Mouse (Mus musculus) hindbrain, embryonic 16.5 days (tissue): ENCODE measurements around the gene Hic2. TPM values are rescaled to one million over a fixed set of nuclear protein-coding genes. Genes with fewer than 3 reads are reported as not detected.
A peak's percentile ranks its signal among the peaks of the same experiment; 100 is the strongest.

Experiments
- ATAC-seq: fragments of 200-750 bp; cut with Nextera tagmentation; 2 replicates; pipeline ENCODE4 v1.8.0; 2017; ENCODE audit warnings: moderate TSS enrichment, moderate library complexity
- H3K27ac ChIP-seq: fragments of 300-500 bp; sonication (generic); 2 replicates; pipeline ENCODE4 v1.5.1; 2014; ENCODE audit warnings: low read depth, mild to moderate bottlenecking, control low read depth, low read length, moderate library complexity
- H3K27me3 ChIP-seq: fragments of 300-500 bp; sonication (generic); replicated peaks from 2 replicates; pipeline ENCODE4 v1.6.1; 2014; ENCODE audit warnings: low read length; ENCODE audit not compliant: control insufficient read depth, insufficient read depth
- H3K36me3 ChIP-seq: fragments of 300-500 bp; sonication (generic); 2 replicates; pipeline ENCODE4 v1.6.1; 2014; ENCODE audit warnings: mild to moderate bottlenecking, low read length, moderate library complexity, mixed read lengths; ENCODE audit not compliant: control insufficient read depth, insufficient read depth
- H3K4me1 ChIP-seq: fragments of 300-500 bp; sonication (generic); 2 replicates; pipeline ENCODE4 v1.6.1; 2014; ENCODE audit warnings: low read depth, low read length; ENCODE audit not compliant: control insufficient read depth, insufficient read depth
- H3K4me2 ChIP-seq: fragments of 300-500 bp; sonication (generic); 2 replicates; pipeline ENCODE4 v1.6.1; 2014; ENCODE audit warnings: mild to moderate bottlenecking, low read length, control low read depth, moderate library complexity
- H3K4me3 ChIP-seq: fragments of 300-500 bp; sonication (generic); 2 replicates; pipeline ENCODE4 v1.5.1; 2014; ENCODE audit warnings: mild to moderate bottlenecking, low read length, control low read depth, moderate library complexity
- H3K9ac ChIP-seq: fragments of 300-500 bp; sonication (generic); 2 replicates; pipeline ENCODE4 v1.6.1; 2014; ENCODE audit warnings: low read depth, mild to moderate bottlenecking, control low read depth, low read length, moderate library complexity
- H3K9me3 ChIP-seq: fragments of 300-500 bp; sonication (generic); 2 replicates; pipeline ENCODE4 v1.6.1; 2014; ENCODE audit warnings: mild to moderate bottlenecking, low read length, moderate library complexity; ENCODE audit not compliant: control insufficient read depth
- WGBS: fragments of 180-500 bp; shearing (Covaris S2); extraction: QIAGEN DNeasy Blood & Tissue Kit; methylation state at CpG from one replicate; pipeline ENCODE4 v1.1.7; 2014; 5-methylcytosine and 5-hydroxymethylcytosine counted together
- polyA plus RNA-seq: library from polyadenylated mRNA; unstranded; fragments of >200 nt; fragmentation: Nextera tagmentation; extraction: Ambion mirVana; gene quantifications from 2 replicates; pipeline ENCODE4 v1.2.1, GENCODE M21; 2015

Gene Hic2
- polyA plus RNA-seq, 1 experiment from 2014 or later, result 6.1 TPM

DNA sequence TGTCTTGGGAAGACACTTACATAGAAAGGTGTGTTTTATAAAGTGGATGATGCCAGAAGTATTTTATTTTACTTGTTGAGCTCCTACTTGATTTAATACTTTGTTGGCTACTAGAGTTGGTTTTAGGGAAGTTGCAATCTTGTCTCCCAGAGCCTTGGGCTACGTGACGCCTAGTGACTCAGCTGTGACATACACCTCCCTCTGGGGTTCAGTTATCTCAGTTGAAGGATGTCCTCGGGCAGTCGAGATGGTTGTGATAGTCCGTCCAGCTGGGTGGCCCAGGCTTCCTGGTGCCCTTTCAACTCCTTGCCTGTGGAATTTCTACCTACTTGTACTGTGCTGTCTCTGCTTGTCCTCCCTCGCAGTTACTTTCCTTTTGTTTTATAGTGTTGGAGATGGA lies 15.8 kb downstream of the Hic2 start:
- 68% methylated on average over 6 of the region's 6 CpGs for WGBS
- Histone ChIP-seq H3K4me1 (peaks cover 20% of the 10 kb centered on the region), H3K9me3 (no peaks in the 10 kb centered on the region), H3K4me3 (no peak overlapping the region), H3K9ac (no peak overlapping the region), H3K4me2 (no peak overlapping the region), H3K36me3 (no peaks in the 10 kb centered on the region), H3K27me3 (no peaks in the 10 kb centered on the region), H3K27ac (no peak overlapping the region)
- no peak for ATAC-seq

DNA sequence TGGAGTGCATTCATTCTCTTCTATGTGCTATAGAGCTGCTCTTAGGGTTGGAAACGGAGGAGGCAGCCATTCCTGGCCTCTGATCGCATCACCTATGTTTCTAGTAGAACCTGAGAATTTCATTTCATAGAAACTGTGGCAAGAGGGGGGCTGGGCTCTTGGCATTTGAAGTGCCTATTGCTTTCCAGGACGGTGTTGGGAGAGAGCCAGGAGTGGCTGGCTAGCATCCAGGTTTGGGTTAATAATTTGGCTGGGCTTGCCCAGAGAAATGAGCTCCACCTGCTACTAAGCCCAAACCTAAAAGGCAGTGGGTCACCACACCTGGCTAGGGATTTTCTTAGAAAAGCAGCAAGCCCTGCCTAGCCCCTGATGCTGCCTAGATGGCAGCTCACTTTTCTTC lies 18.2 kb downstream of the Hic2 start:
- no peaks in the 10 kb centered on the region for H3K27me3 ChIP-seq
- peak; percentile 28; the same call in 1 of the 2 replicates for ATAC-seq
- H3K9ac ChIP-seq, result no peak overlapping the region
- WGBS, result 57% methylated on average over 3 of the region's 3 CpGs
- no peaks in the 10 kb centered on the region for H3K9me3 ChIP-seq
- H3K4me3 ChIP-seq, result no peak overlapping the region
- no peak overlapping the region for H3K27ac ChIP-seq
- H3K4me2 ChIP-seq, result no peak overlapping the region
- peaks cover 21% of the 10 kb centered on the region for H3K4me1 ChIP-seq
- H3K36me3 ChIP-seq, result peaks cover 3% of the 10 kb centered on the region; the same call in 1 of the 2 replicates

DNA sequence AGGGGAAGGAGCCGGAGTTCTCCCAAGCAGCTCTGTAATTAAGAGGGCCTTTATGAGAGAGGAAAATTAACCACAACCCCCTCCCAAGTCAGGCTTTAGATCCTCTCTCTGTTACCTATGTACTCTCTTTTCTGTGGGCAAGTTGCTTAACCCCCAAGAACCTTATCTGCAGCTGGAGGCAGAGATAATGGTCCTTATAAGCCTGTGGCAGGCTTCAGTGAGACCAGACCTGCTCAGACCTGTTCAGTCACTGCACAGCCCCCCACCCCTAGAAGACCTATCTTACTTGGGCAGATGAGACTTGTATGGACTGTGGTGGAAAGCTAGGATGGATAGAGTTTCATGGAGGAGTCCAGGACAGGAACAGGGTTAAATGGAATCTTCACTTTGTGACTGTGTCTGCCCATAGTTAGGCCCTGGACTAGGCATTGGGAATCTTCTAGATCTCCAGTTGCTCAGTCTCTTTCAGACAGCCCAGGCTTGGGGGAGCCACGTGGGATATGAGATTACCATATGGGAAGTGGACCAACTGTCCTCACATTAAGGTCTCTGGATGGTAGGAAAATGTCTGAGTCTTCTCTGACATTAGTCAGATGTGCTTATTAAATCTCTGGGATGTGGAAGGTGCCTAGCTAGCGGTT lies 18.8 kb downstream of the Hic2 start:
- H3K27ac ChIP-seq, result no peak overlapping the region
- 0 out of 2 replicates have a peak, but pooled peaks have one; percentile 26 for ATAC-seq
- 73% methylated on average over 3 of the region's 3 CpGs for whole genome bisulfite sequencing
- H3K4me1 ChIP-seq, result peaks cover 21% of the 10 kb centered on the region
- no peaks in the 10 kb centered on the region for H3K27me3 ChIP-seq
- H3K9me3 ChIP-seq, result no peaks in the 10 kb centered on the region
- no peak overlapping the region for H3K9ac ChIP-seq
- H3K36me3 ChIP-seq, result peaks cover 7% of the 10 kb centered on the region
- no peak overlapping the region for H3K4me2 ChIP-seq
- H3K4me3 ChIP-seq, result no peak overlapping the region

DNA sequence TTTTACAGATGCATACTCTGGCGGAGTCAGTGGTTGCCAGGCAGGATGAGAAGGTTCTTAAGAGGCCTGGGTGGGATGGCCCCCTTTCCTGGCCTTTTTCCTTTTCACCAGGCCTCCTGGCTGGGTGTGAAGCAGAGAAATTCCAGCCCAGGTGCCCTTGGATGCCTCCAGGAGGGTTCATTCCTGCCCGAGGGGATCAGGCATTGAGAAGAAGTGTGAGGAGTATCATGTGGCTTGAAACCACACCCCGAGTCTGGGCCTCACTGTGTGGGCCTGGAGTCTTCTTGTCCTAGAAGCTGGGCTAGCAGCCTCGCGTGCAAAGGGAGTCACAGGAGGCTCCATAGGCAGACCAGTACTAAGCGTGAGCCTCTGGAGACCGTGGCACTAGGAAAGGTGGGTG lies 19.5 kb downstream of the Hic2 start:
- Histone ChIP-seq H3K27ac (no peak overlapping the region), H3K4me2 (no peak overlapping the region), H3K9me3 (no peaks in the 10 kb centered on the region), H3K9ac (no peak overlapping the region), H3K27me3 (no peaks in the 10 kb centered on the region), H3K4me1 (peaks cover 21% of the 10 kb centered on the region), H3K36me3 (peaks cover 11% of the 10 kb centered on the region), H3K4me3 (no peak overlapping the region)
- no peak for ATAC-seq
- WGBS, result 69% methylated on average over 7 of the region's 7 CpGs

DNA sequence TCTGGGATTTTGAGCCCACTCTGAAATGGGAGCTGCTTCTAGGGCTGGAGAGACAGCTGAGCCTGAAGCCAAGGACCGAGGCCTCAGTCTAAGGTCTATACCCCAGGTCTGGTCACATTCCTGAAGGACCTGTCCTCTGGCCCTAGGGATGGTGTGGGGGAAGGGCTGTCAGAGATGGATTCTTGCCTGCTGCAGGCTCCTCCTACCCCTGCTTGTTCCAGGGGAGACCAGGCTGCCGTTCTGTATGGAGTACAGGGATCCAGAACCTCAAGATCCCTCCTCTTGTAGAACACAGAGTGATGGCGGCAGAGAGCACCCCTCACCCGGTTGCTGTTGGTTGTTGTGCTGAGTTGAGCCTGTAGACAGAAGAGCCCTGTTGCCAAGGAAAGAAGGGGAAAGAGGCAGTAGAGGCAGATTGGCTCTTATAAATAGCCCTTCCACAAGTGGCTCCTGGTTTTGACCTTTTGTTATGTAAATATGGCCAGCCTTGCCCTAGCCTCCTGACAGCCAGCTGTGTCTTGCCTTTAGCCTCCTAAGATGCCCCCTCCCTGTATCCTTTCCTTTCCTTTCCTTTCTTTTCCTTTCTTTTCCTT lies 20.7 kb downstream of the Hic2 start:
- H3K4me1 ChIP-seq, result peaks cover 21% of the 10 kb centered on the region
- H3K9ac ChIP-seq, result no peak overlapping the region
- H3K4me3 ChIP-seq, result no peak overlapping the region
- no peaks in the 10 kb centered on the region for H3K9me3 ChIP-seq
- peaks cover 22% of the 10 kb centered on the region for H3K36me3 ChIP-seq
- ATAC-seq, result no peak
- H3K27me3 ChIP-seq, result no peaks in the 10 kb centered on the region
- no peak overlapping the region for H3K4me2 ChIP-seq
- H3K27ac ChIP-seq, result no peak overlapping the region
- WGBS, result 16% methylated on average over 4 of the region's 4 CpGs

DNA sequence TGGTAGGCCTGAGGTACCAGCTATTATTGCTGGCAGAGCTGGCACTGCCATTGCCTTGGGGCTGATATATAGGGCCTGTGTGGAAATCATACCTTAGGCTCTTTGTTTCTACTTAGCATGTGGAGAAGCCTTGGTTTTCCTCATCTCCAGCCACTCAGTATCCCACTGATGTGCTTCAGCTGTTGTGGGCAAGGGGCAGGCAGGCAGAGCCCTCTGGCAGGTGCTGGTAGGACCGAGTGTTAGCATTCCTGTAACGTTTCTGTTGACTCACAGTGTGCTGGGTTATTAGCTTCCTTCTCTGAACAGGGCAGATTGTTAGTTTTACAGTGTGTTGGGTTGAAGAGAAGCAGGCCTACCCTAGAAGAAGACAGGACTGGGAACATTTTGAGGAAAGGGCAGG lies 21.9 kb downstream of the Hic2 start:
- H3K4me3 ChIP-seq, result no peak overlapping the region
- WGBS, result 77% methylated on average over 2 of the region's 2 CpGs
- H3K4me1 ChIP-seq, result peaks cover 21% of the 10 kb centered on the region
- H3K4me2 ChIP-seq, result no peak overlapping the region
- peaks cover 22% of the 10 kb centered on the region for H3K36me3 ChIP-seq
- no peaks in the 10 kb centered on the region for H3K27me3 ChIP-seq
- no peaks in the 10 kb centered on the region for H3K9me3 ChIP-seq
- no peak overlapping the region for H3K27ac ChIP-seq
- no peak for ATAC-seq
- H3K9ac ChIP-seq, result no peak overlapping the region

DNA sequence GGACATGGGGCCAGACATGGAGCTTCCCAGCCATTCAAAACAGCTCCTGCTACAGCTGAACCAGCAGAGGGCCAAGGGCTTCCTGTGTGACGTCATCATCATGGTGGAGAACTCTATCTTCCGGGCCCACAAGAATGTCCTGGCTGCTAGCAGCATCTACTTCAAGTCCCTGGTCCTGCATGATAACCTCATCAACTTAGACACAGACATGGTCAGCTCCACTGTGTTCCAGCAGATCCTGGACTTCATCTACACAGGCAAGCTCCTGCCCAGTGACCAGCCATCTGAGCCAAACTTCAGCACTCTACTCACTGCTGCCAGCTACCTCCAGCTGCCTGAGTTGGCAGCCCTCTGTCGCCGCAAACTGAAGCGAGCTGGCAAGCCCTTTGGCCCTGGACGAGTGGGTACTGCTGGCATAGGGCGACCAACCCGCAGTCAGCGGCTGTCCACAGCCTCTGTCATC lies 24.0 kb downstream of the Hic2 start:
- Histone ChIP-seq H3K4me1 (peaks cover 10% of the 10 kb centered on the region), H3K9me3 (no peaks in the 10 kb centered on the region), H3K36me3 (peaks cover 22% of the 10 kb centered on the region), H3K4me2 (no peak overlapping the region), H3K27me3 (no peaks in the 10 kb centered on the region), H3K4me3 (no peak overlapping the region), H3K27ac (no peak overlapping the region), H3K9ac (no peak overlapping the region)
- 79% methylated on average over 9 of the region's 9 CpGs for WGBS
- peak; percentile 22; the same call in 1 of the 2 replicates for ATAC-seq

DNA sequence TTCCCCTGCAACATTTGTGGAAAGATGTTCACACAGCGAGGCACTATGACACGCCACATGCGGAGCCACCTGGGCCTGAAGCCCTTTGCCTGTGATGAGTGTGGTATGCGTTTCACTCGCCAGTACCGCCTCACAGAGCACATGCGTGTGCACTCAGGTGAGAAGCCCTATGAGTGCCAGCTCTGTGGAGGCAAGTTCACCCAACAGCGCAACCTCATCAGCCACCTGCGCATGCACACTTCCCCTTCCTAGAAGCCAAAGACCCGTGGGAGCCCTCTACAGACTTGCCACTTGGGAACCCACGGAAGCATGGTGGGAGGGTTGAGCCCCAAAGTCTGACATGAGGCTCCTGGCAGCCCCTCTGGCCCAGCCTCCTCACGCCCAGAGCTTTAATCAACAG lies 25.5 kb downstream of the Hic2 start:
- H3K4me3 ChIP-seq, result no peak overlapping the region
- H3K9ac ChIP-seq, result no peak overlapping the region
- H3K4me2 ChIP-seq, result no peak overlapping the region
- ATAC-seq, result no peak
- H3K27me3 ChIP-seq, result no peaks in the 10 kb centered on the region
- WGBS, result 94% methylated on average over 12 of the region's 12 CpGs
- H3K4me1 ChIP-seq, result peaks cover 4% of the 10 kb centered on the region
- peaks cover 22% of the 10 kb centered on the region for H3K36me3 ChIP-seq
- no peaks in the 10 kb centered on the region for H3K9me3 ChIP-seq
- no peak overlapping the region for H3K27ac ChIP-seq

DNA sequence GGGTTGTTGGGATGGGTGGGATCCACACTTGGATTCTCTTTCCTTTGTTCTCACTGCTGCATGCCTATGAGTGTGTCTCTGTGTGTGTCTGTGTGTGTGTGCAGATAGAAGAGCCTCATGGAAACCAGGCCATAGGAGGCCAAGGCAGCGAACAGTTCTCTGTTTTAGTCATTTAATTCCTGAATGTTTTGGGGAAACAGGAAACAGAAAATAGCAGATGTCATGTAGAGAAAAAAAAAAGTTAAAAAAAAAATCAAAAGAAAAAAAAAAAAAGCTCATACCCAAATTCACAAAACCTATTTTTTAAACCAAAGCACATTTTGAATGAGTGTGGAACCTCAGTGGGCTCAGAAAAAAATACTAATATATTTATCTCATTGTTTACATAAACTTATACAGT lies 28.0 kb downstream of the Hic2 start:
- no peaks in the 10 kb centered on the region for H3K9me3 ChIP-seq
- no peak for ATAC-seq
- H3K4me3 ChIP-seq, result no peak overlapping the region
- H3K9ac ChIP-seq, result no peak overlapping the region
- no peaks in the 10 kb centered on the region for H3K27me3 ChIP-seq
- no peaks in the 10 kb centered on the region for H3K4me1 ChIP-seq
- no peak overlapping the region for H3K4me2 ChIP-seq
- no peak overlapping the region for H3K27ac ChIP-seq
- peaks cover 19% of the 10 kb centered on the region for H3K36me3 ChIP-seq
- 87% methylated on average over 1 of the region's 1 CpGs for WGBS
